Mouse (Mus musculus) kidney, adult 2 months (tissue): ENCODE data around the gene Ppm1l.

Source experiments
- CTCF ChIP-seq: fragments of 200-500 bp; conservative IDR thresholded peaks from 2 replicates; pipeline ENCODE4 v1.5.1; 2011; ENCODE audit warnings: low read depth, mild to moderate bottlenecking, control low read depth, low read length, moderate library complexity, mixed read lengths; ENCODE audit not compliant: insufficient read depth, insufficient read length
- POLR2A ChIP-seq: fragments of 200-500 bp; IDR thresholded peaks from one replicate; pipeline ENCODE4 v1.6.1; 2011; ENCODE audit warnings: low read depth, low read length, control low read depth

- TF ChIP-seq POLR2A, result no peak
- no peak for TF ChIP-seq CTCF
Observed at GRCm38 (mm10) chr3:69576715-69577114, 260.1 kb downstream of the Ppm1l start.
